In the genomic region with DNA sequence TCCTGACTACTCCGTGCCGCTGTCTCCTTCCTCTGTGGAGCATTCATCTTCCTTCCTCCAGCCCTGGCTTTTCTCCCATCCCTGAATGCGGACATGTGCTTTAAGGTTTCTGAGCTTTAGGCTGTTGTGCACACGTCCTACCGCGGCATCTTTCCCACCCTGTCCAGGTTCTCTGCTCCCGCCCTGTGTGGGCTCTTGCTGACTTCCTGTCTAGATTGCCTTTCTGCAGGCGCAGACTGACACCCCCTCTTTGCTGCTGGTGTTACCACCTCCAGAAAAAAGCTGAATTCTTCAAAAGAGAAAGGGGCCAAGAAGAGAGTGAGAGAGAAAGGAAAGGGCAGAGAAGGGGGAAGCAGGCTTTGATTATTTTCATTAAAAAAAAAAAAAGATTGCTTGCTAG, we compare ENCODE assay signal across 23 mouse cellular contexts.
"Had no signal": no experiment of that assay in that cellular context is flagged by ENCODE, and none has a peak within 500 bp of the region (broad histone marks: within the 10 kb centered on the region; RNA-seq: fewer than 3 reads in every experiment).

No protein-coding gene starts in this region.

- DNase-seq: kidney, postnatal 10 days; kidney, postnatal 36 days; layer of hippocampus, postnatal 36 days; liver; lung, adult 18-20 months; lung, postnatal 14 days; right cerebral cortex, adult 18-20 months; right cerebral cortex, postnatal 14 days; right cerebral cortex, postnatal 4 days; thymus, adult 2 months; thymus, postnatal 14 days; thymus, postnatal 4 days had no signal

- H3K27ac ChIP-seq: kidney, embryonic 15.5 days; left cerebral cortex, adult 2 months; limb, embryonic 12.5 days; liver, embryonic 12.5 days; liver, embryonic 15.5 days; macrophage; midbrain, embryonic 12.5 days; midbrain, embryonic 15.5 days; neural tube, embryonic 12.5 days; neural tube, embryonic 15.5 days; stomach, postnatal 0 days had no signal

- H3K9me3 ChIP-seq: kidney, embryonic 15.5 days; limb, embryonic 12.5 days; liver, embryonic 12.5 days; liver, embryonic 15.5 days; midbrain, embryonic 12.5 days; midbrain, embryonic 15.5 days; neural tube, embryonic 12.5 days; neural tube, embryonic 15.5 days had no signal

- H3K4me2 ChIP-seq: kidney, embryonic 15.5 days; limb, embryonic 12.5 days; liver, embryonic 12.5 days; liver, embryonic 15.5 days; midbrain, embryonic 12.5 days; midbrain, embryonic 15.5 days; neural tube, embryonic 12.5 days; neural tube, embryonic 15.5 days had no signal

- H3K36me3 ChIP-seq: kidney, embryonic 15.5 days; limb, embryonic 12.5 days; liver, embryonic 12.5 days; liver, embryonic 15.5 days; midbrain, embryonic 12.5 days; midbrain, embryonic 15.5 days; neural tube, embryonic 12.5 days; neural tube, embryonic 15.5 days had no signal

- H3K4me3 ChIP-seq: kidney, embryonic 15.5 days; left cerebral cortex, adult 2 months; limb, embryonic 12.5 days; liver, embryonic 12.5 days; liver, embryonic 15.5 days; midbrain, embryonic 12.5 days; midbrain, embryonic 15.5 days; neural tube, embryonic 12.5 days; neural tube, embryonic 15.5 days had no signal

- H3K9ac ChIP-seq: kidney, embryonic 15.5 days; limb, embryonic 12.5 days; liver, embryonic 12.5 days; liver, embryonic 15.5 days; midbrain, embryonic 12.5 days; midbrain, embryonic 15.5 days; neural tube, embryonic 12.5 days; neural tube, embryonic 15.5 days had no signal

- ATAC-seq: liver, embryonic 12.5 days; midbrain, embryonic 15.5 days had no signal

- H3K27me3 ChIP-seq: kidney, embryonic 15.5 days; limb, embryonic 12.5 days; liver, embryonic 12.5 days; liver, embryonic 15.5 days; midbrain, embryonic 12.5 days; midbrain, embryonic 15.5 days; neural tube, embryonic 12.5 days; neural tube, embryonic 15.5 days had no signal

- H3K4me1 ChIP-seq: kidney, embryonic 15.5 days; liver, embryonic 12.5 days; liver, embryonic 15.5 days; neural tube, embryonic 12.5 days; neural tube, embryonic 15.5 days had no signal
